Mouse (Mus musculus) small intestine, adult 2 months (tissue): ENCODE data around the gene Krt12. TPM values are rescaled to one million over a fixed set of nuclear protein-coding genes. Genes with fewer than 3 reads are reported as not detected.
A peak's percentile ranks its signal among the peaks of the same experiment; 100 is the strongest.

ENCODE experiments used
- H3K27ac ChIP-seq: fragments of 200-500 bp; 2 replicates; pipeline ENCODE4 v1.5.1; 2012; ENCODE audit warnings: low read depth, low read length, control low read depth, inconsistent platforms; ENCODE audit not compliant: insufficient read depth
- H3K27me3 ChIP-seq: fragments of 200-500 bp; 2 replicates; pipeline ENCODE4 v1.6.1; 2012; ENCODE audit warnings: mild to moderate bottlenecking, moderate library complexity, low read length, inconsistent platforms; ENCODE audit not compliant: control insufficient read depth, insufficient read depth
- H3K36me3 ChIP-seq: fragments of 200-500 bp; 2 replicates; pipeline ENCODE4 v1.6.1; 2012; ENCODE audit warnings: mild to moderate bottlenecking, low read length, control low read depth, inconsistent platforms; ENCODE audit not compliant: control insufficient read depth, insufficient read depth
- H3K4me1 ChIP-seq: fragments of 200-500 bp; 2 replicates; pipeline ENCODE4 v1.6.1; 2012; ENCODE audit warnings: low read length, inconsistent platforms, mixed read lengths; ENCODE audit not compliant: control insufficient read depth, insufficient read depth, insufficient read length
- H3K4me3 ChIP-seq: fragments of 200-500 bp; 2 replicates; pipeline ENCODE4 v1.5.1; 2012; ENCODE audit warnings: low read depth, mild to moderate bottlenecking, control low read depth, inconsistent platforms, low read length, moderate library complexity
- CTCF ChIP-seq: fragments of 200-500 bp; IDR thresholded peaks from 2 replicates; pipeline ENCODE4 v1.5.1; 2012; ENCODE audit warnings: low read depth, mild to moderate bottlenecking, control low read depth, inconsistent platforms, low read length, moderate library complexity, mixed read lengths; ENCODE audit not compliant: insufficient replicate concordance, insufficient read length; ENCODE audit errors: extremely low read depth
- POLR2A ChIP-seq: fragments of 200-500 bp; IDR thresholded peaks from 2 replicates; pipeline ENCODE4 v1.6.1; 2012; ENCODE audit warnings: low read depth, mild to moderate bottlenecking, control low read depth, inconsistent platforms, low read length, moderate library complexity
- WGBS: fragments of 180-500 bp; shearing (Covaris S2); methylation state at CpG from one replicate; pipeline ENCODE4 v1.1.7; 2018; 5-methylcytosine and 5-hydroxymethylcytosine counted together
- polyA plus RNA-seq: library from polyadenylated mRNA; depleted of rRNA; stranded (reverse); fragments of >200 nt; gene quantifications from 2 replicates; pipeline ENCODE4 v1.2.3, GENCODE M21; 2012; rRNA removed

The Krt12 gene
- 0.48 and 9.5 TPM in 2 replicates for polyA plus RNA-seq

GRCm38 (mm10) chr11:99422159-99422558 is at the start of gene Krt12:
Gene Krt12 (minus strand): TSS chr11:99422259.
- TF ChIP-seq POLR2A = no peak
- TF ChIP-seq CTCF = no peak
- WGBS = 79% methylated on average over 10 of the region's 10 CpGs
- Histone ChIP-seq H3K27ac (no peak within 1 kb of the TSS), H3K4me1 (no peaks in the 10 kb centered on the region), H3K27me3 (0 out of 2 replicates have a peak, but pooled peaks cover 4% of the 10 kb centered on the region), H3K4me3 (no peak within 1 kb of the TSS), H3K36me3 (no peaks in the 10 kb centered on the region)

- no peak overlapping the region for H3K27ac ChIP-seq
- 14% methylated on average over 4 of the region's 4 CpGs for WGBS
- H3K4me3 ChIP-seq = no peak overlapping the region
- TF ChIP-seq CTCF (no peak), POLR2A (no peak)
- peaks cover 4% of the 10 kb centered on the region; the same call in 1 of the 2 replicates for H3K4me1 ChIP-seq
- no peaks in the 10 kb centered on the region for H3K27me3 ChIP-seq
- no peaks in the 10 kb centered on the region for H3K36me3 ChIP-seq
These were observed 47.2 kb upstream of the Krt12 start for GRCm38 (mm10) chr11:99469228-99469627.

- Histone ChIP-seq H3K36me3 (no peaks in the 10 kb centered on the region), H3K4me1 (peaks cover 3% of the 10 kb centered on the region; the same call in 1 of the 2 replicates), H3K27ac (no peak overlapping the region), H3K4me3 (no peak overlapping the region), H3K27me3 (no peaks in the 10 kb centered on the region)
- TF ChIP-seq POLR2A (no peak), CTCF (no peak)
- 29% methylated on average over 11 of the region's 11 CpGs for WGBS
These were observed 46.5 kb upstream of the Krt12 start for GRCm38 (mm10) chr11:99468566-99468965.

- no peak overlapping the region for H3K27ac ChIP-seq
- H3K27me3 ChIP-seq = no peaks in the 10 kb centered on the region
- TF ChIP-seq POLR2A (no peak), CTCF (no peak)
- no peak overlapping the region for H3K4me3 ChIP-seq
- H3K4me1 ChIP-seq = peaks cover 4% of the 10 kb centered on the region; the same call in 1 of the 2 replicates
- 49% methylated on average over 7 of the region's 7 CpGs for WGBS
- H3K36me3 ChIP-seq = no peaks in the 10 kb centered on the region
These were observed 44.3 kb upstream of the Krt12 start for GRCm38 (mm10) chr11:99466316-99466715.

- Histone ChIP-seq H3K4me1 (peaks cover 8% of the 10 kb centered on the region; the same call in 1 of the 2 replicates), H3K36me3 (no peaks in the 10 kb centered on the region), H3K4me3 (no peak overlapping the region), H3K27ac (no peak overlapping the region), H3K27me3 (no peaks in the 10 kb centered on the region)
- WGBS = 4% methylated on average over 5 of the region's 5 CpGs
- TF ChIP-seq CTCF (peak; percentile 73; the same call in 1 of the 2 replicates), POLR2A (no peak)
These were observed 42.8 kb upstream of the Krt12 start for GRCm38 (mm10) chr11:99464836-99465235.

GRCm38 (mm10) chr11:99463155-99463554 is 41.1 kb upstream of the Krt12 start:
- Histone ChIP-seq H3K4me3 (no peak overlapping the region), H3K4me1 (peaks cover 10% of the 10 kb centered on the region), H3K27me3 (no peaks in the 10 kb centered on the region), H3K27ac (no peak overlapping the region), H3K36me3 (no peaks in the 10 kb centered on the region)
- WGBS = 7% methylated on average over 8 of the region's 8 CpGs
- TF ChIP-seq CTCF (peak; percentile 96; the same call in 1 of the 2 replicates), POLR2A (no peak)

GRCm38 (mm10) chr11:99461736-99462135 is 39.7 kb upstream of the Krt12 start:
- Histone ChIP-seq H3K4me3 (peak overlapping the region; percentile 51; the same call in 1 of the 2 replicates), H3K4me1 (peaks cover 10% of the 10 kb centered on the region), H3K36me3 (no peaks in the 10 kb centered on the region), H3K27me3 (no peaks in the 10 kb centered on the region), H3K27ac (peak overlapping the region; percentile 95)
- TF ChIP-seq CTCF (0 out of 2 replicates have a peak, but pooled peaks have one; percentile 8), POLR2A (no peak)
- 23% methylated on average over 7 of the region's 7 CpGs for WGBS

GRCm38 (mm10) chr11:99458887-99459286 is 36.8 kb upstream of the Krt12 start:
- no peaks in the 10 kb centered on the region for H3K36me3 ChIP-seq
- H3K4me3 ChIP-seq = no peak overlapping the region
- no peak for TF ChIP-seq POLR2A
- no peak for TF ChIP-seq CTCF
- H3K27ac ChIP-seq = peak overlapping the region; percentile 96
- no peaks in the 10 kb centered on the region for H3K27me3 ChIP-seq
- WGBS = 19% methylated on average over 7 of the region's 7 CpGs
- peaks cover 16% of the 10 kb centered on the region for H3K4me1 ChIP-seq
